Mouse (Mus musculus): ENCODE results near the gene Snrnp40.

DNA sequence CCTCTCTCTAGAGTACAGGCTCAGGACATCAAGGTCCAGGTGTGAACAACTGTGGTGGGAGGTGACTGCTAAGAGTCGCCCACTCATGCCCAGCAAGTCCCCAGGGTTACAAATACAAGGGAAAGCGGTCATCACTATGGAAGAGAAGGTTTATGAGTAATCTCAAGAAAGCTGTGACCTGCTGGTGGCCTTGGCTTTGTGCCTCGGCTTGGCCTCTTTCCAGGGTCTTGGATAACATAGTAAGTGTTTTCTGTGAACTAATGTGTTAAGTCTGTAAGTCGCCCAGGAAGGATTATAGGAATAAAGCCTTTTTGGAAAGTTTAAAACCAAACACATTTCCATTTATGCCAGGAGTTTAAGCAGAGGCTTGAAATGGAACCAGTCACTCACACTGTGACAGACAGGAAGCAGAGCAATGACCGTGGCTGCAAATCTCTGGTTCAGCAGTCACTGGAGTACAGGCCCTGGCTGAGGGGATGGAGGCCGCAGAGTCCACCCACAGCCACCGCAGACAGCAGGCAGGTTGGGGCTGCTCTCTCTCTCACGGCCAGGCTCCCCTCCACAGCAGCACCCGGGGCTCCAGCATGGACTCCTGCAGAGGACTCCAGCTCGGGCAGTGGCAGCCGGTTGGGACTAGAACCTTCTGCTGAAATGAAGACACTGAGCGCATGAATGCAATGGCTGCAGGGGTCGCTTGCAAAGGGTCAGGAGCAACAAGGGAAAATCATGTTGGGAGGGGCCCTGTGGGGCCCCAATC, 44.0 kb upstream of the Snrnp40 start:
- TF ChIP-seq EP300 (IDR thresholded peaks at IDR 0.05; ENCODE audit: insufficient read depth, low read depth, low read length) (no peak), CTCF (IDR thresholded peaks at IDR 0.05; ENCODE audit: low read depth, low read length) (no peak)
